Mouse (Mus musculus) midbrain, embryonic 12.5 days (tissue): ENCODE measurements around the gene Paip2b. TPM values are rescaled to one million over a fixed set of nuclear protein-coding genes. Genes with fewer than 3 reads are reported as not detected.
A peak's percentile ranks its signal among the peaks of the same experiment; 100 is the strongest.
"Not testable (repeated sequence)": the region's sequence is repeated elsewhere in the genome, so short reads cannot be mapped to it uniquely, and the experiment has no call there.

Source experiments
- ATAC-seq: fragments of 200-750 bp; cut with Nextera tagmentation; 2 replicates; pipeline ENCODE4 v1.8.0; 2017; ENCODE audit warnings: low read depth, moderate TSS enrichment, moderate library complexity; ENCODE audit not compliant: low FRiP score
- H3K27ac ChIP-seq: fragments of 300-500 bp; sonication (generic); replicated peaks from 2 replicates; pipeline ENCODE4 v1.5.1; 2016; ENCODE audit warnings: mild to moderate bottlenecking
- H3K27me3 ChIP-seq: fragments of 300-500 bp; sonication (generic); 2 replicates; pipeline ENCODE4 v1.6.1; 2016; ENCODE audit warnings: mild to moderate bottlenecking
- H3K36me3 ChIP-seq: fragments of 300-500 bp; sonication (generic); 2 replicates; pipeline ENCODE4 v1.6.1; 2016
- H3K4me1 ChIP-seq: fragments of 300-500 bp; sonication (generic); 2 replicates; pipeline ENCODE4 v1.6.1; 2016
- H3K4me2 ChIP-seq: fragments of 300-500 bp; sonication (generic); replicated peaks from 2 replicates; pipeline ENCODE4 v1.6.1; 2016; ENCODE audit warnings: mild to moderate bottlenecking, moderate library complexity
- H3K4me3 ChIP-seq: fragments of 300-500 bp; sonication (generic); 2 replicates; pipeline ENCODE4 v1.5.1; 2016; ENCODE audit warnings: mild to moderate bottlenecking
- H3K9ac ChIP-seq: fragments of 300-500 bp; sonication (generic); replicated peaks from 2 replicates; pipeline ENCODE4 v1.6.1; 2016; ENCODE audit warnings: mild to moderate bottlenecking, moderate library complexity
- H3K9me3 ChIP-seq: fragments of 300-500 bp; sonication (generic); 2 replicates; pipeline ENCODE4 v1.6.1; 2016; ENCODE audit warnings: mild to moderate bottlenecking
- WGBS: fragments of 180-500 bp; shearing (Covaris S2); methylation state at CpG from one replicate; pipeline ENCODE4 v1.1.7; 2016; 5-methylcytosine and 5-hydroxymethylcytosine counted together
- polyA plus RNA-seq: library from polyadenylated mRNA; unstranded; fragments of >200 nt; fragmentation: Nextera tagmentation; extraction: Ambion mirVana; gene quantifications from 2 replicates; pipeline ENCODE4 v1.2.1, GENCODE M21; 2016

Paip2b gene
- polyA plus RNA-seq, 1 experiment from 2014 or later: 21.8 TPM

DNA sequence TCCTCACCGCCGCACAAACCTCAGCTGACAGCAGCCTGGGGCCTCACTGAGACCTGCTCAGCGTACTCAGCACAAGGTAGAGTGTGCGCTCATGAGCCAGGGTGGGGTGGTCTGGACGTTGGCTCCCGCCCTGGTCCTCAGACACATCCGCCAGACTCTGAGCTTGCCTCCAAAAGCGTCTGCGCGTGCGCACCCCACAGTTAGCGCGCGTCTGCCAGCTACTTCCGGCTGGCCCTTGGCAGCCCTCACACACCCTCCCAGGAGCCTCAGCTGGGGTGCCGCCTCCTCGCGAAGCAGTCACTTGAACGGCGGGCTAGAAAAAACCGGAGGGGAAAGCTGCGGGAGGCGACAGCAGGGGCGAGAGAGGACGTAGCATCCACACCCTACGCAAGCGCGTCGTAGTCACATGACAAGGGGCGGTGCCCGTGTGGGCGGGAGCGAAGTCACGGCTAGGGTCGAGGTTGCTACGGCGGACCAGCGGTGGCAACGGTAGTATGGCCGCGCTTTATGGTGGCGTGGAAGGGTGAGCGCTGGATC, 36.7 kb downstream of the Paip2b start, which contains the start of gene Nagk:
Gene Nagk (plus strand): TSS at position 223 of the 537 bp plus-strand sequence.
- Histone ChIP-seq H3K4me1 (peaks cover 6% of the 10 kb centered on the region), H3K4me3 (peak within 1 kb of the TSS; percentile 79), H3K9me3 (no peaks in the 10 kb centered on the region), H3K4me2 (peak within 1 kb of the TSS; percentile 90), H3K36me3 (no peaks in the 10 kb centered on the region), H3K27me3 (no peaks in the 10 kb centered on the region), H3K9ac (peak within 1 kb of the TSS; percentile 83), H3K27ac (peak within 1 kb of the TSS; percentile 96)
- ATAC-seq: peak; percentile 95
- WGBS: 0% methylated on average over 43 of the region's 43 CpGs

DNA sequence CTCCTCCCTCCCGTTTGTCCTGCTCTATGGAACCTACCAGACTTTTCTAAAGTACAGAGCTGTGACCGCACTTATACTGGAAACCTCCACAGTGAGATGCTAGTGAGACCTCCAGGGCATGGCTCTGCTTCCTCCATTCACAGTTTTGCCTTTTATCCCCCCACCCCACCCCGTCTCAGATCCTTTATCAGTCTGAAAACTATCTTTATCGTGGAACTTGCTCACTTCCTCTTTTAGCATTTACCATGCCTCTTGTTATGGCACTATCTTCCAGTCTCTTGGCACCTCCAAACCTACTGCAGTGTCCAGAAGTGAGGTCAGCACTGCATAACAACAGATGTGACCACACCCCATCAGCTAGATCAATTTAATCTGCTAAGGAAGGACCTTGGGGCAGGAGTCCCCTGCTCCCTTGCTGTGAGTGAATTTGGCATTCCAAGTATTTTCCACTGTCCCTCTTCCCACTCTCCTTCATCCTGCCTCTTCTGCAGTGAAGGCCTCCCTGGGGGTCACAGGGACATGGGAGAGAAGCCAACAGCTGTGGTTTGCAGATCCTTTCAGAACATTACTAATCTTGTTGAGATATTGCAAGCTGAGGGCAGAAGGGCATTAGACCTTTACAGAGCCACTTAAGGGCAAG, 40.2 kb downstream of the Paip2b start:
- Histone ChIP-seq H3K4me1 (peaks cover 8% of the 10 kb centered on the region), H3K36me3 (no peaks in the 10 kb centered on the region), H3K27me3 (no peaks in the 10 kb centered on the region), H3K9me3 (no peaks in the 10 kb centered on the region), H3K4me3 (no peak overlapping the region), H3K4me2 (no peak overlapping the region), H3K9ac (no peak overlapping the region), H3K27ac (no peak overlapping the region)
- WGBS: 83% methylated on average over 4 of the region's 4 CpGs
- ATAC-seq: no peak

DNA sequence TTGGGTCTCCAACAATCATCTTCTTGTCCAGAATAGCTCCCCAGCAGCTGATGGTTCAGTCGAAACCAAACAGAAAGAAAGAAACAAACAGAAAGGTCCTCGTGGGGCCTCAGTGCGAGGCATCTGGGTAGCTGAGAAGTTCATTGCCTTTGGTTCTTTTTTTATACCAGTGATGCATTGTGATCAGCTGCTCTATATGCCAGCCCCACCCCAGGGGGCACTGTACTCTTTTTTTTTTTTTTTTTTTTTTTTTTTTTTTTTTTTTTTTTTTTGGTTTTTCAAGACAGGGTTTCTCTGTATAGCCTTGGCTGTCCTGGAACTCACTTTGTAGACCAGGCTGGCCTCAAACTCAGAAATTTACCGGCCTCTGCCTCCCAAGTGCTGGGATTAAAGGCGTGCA, 41.0 kb downstream of the Paip2b start:
- WGBS: 83% methylated on average over 5 of the region's 5 CpGs
- ATAC-seq: not testable (repeated sequence)

DNA sequence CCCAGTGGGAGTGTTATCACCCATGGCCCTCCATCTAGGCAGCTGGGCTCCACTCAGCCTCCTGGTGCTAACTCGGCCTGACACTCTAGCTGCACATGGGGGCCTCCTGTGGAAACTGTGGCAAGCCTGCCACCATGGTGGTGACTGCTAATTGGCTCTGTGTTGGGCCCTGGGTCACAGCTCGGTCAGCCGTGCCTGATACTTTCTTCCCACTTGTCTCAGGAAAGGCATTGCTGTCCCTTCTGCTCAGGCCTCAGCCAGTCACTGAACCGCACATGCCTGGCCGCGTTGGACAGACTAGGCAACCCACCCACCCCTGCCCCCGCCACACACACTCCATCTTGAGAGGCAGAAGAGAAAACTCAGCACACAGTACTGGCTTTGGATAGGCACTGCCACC, 43.0 kb downstream of the Paip2b start:
- Histone ChIP-seq H3K4me1 (0 out of 2 replicates have a peak, but pooled peaks cover 2% of the 10 kb centered on the region), H3K4me3 (no peak overlapping the region), H3K27ac (no peak overlapping the region), H3K36me3 (no peaks in the 10 kb centered on the region), H3K9ac (no peak overlapping the region), H3K9me3 (no peaks in the 10 kb centered on the region), H3K4me2 (no peak overlapping the region), H3K27me3 (peaks cover 6% of the 10 kb centered on the region; the same call in 1 of the 2 replicates)
- WGBS: 56% methylated on average over 7 of the region's 7 CpGs
- ATAC-seq: no peak

More for the DNA sequence above, 41.0 kb downstream of the Paip2b start:
- not testable (repeated sequence) for H3K27me3 ChIP-seq, H3K4me1 ChIP-seq, H3K4me3 ChIP-seq, H3K27ac ChIP-seq, H3K4me2 ChIP-seq, H3K9ac ChIP-seq, H3K36me3 ChIP-seq, H3K9me3 ChIP-seq

DNA sequence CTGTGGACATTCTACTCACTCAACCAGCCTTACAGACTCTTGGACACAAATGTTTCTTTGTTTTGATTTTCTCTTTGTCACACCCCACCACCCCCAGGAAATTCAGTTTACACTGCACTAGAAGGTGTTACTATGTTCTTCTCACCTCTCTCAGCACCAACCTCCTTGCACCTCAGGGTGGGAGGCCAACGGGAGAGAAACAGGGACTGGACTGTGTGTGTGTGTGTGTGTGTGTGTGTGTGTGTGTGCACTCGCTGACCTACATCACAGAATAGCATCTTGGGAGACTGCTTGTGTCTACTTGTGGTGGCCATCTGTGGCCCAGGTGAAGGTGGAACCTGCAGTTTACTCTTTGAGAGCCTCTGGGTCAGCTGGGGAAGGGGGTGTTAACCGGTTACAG, 45.1 kb downstream of the Paip2b start:
- Histone ChIP-seq H3K27me3 (peaks cover 6% of the 10 kb centered on the region; the same call in 1 of the 2 replicates), H3K9me3 (no peaks in the 10 kb centered on the region), H3K9ac (no peak overlapping the region), H3K36me3 (no peaks in the 10 kb centered on the region), H3K4me1 (0 out of 2 replicates have a peak, but pooled peaks cover 2% of the 10 kb centered on the region), H3K4me3 (no peak overlapping the region), H3K27ac (no peak overlapping the region), H3K4me2 (no peak overlapping the region)
- ATAC-seq: no peak
- 84% methylated on average over 3 of the region's 3 CpGs for WGBS

DNA sequence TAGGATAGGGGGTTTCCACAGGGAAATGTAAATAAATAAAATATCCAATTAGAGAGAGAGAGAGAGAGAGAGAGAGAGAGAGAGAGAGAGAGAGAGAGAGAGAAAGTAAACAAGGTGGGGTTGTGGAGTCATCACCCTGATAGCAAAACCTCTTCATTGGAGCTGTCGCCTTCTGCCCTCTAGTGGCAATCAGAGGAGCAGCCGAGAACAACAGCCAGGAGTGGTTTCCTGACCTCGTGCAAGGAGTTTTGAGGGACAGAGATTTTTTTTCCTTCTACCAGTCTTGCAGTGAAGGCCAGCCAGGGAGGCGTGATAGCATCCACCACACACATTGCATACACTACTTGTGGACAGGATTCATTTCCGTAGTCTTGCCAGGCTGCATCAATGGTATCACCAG, 52.5 kb downstream of the Paip2b start:
- Histone ChIP-seq H3K36me3 (no peaks in the 10 kb centered on the region), H3K27me3 (no peaks in the 10 kb centered on the region), H3K4me1 (peaks cover 15% of the 10 kb centered on the region), H3K9ac (no peak overlapping the region), H3K4me3 (no peak overlapping the region), H3K4me2 (no peak overlapping the region), H3K9me3 (no peaks in the 10 kb centered on the region), H3K27ac (no peak overlapping the region)
- no peak for ATAC-seq
- 12% methylated on average over 5 of the region's 5 CpGs for WGBS

DNA sequence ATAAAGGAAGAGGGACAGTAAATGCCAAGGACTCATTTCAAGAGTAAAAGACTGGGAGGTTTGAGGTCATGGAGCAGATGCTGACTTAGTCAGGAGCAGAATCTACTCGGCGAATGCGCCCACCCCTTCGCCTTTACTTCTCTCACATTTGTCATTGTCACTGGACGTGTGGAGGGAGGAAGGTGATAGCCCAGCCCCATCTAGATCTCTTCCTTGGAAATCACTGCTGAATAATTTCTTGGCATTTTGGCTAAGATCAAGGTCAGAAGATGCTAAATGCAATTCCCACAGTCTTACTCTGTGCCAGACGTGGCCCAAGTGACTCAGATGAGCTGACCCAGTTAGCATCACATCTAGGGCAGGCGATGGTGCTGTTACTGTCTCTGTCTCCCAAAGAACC, 53.2 kb downstream of the Paip2b start:
- H3K27ac ChIP-seq: no peak overlapping the region
- 89% methylated on average over 7 of the region's 7 CpGs for WGBS
- H3K4me2 ChIP-seq: no peak overlapping the region
- no peak for ATAC-seq
- no peak overlapping the region for H3K4me3 ChIP-seq
- H3K9me3 ChIP-seq: no peaks in the 10 kb centered on the region
- H3K4me1 ChIP-seq: peaks cover 19% of the 10 kb centered on the region
- H3K27me3 ChIP-seq: no peaks in the 10 kb centered on the region
- H3K9ac ChIP-seq: no peak overlapping the region
- peaks cover 2% of the 10 kb centered on the region; the same call in 1 of the 2 replicates for H3K36me3 ChIP-seq

DNA sequence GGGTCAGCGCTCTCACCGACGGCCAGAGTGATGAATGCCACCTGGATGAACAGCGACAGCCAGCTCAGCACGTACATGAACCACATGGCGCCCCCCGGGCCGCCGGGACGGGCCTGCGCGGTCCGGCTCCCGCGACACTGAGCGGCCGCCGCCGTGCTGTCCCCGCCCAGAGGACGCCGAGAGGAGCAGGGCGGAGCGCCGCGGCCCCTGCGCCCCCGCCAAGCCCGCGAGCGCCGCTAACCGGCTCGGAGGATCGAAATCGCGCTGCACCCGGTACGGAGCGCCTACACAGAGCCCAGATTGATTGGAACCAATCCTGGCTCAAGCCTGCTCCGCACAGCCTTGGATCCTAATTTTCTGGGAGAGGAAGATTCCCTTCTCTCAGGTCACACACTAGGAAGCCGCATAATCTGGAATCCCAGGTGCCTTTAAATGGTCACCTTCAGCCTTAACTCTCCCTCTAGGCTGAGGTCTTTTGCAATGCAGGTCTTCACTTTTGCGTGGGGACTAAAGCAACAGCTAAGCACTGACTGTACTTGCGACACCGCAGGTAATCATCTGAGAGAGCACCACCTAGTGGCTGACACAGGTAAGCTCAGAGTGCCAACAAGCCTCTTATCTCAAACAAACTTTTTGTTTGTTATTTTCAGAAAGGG, 55.8 kb downstream of the Paip2b start, which contains the start of gene Tex261:
Gene Tex261 (minus strand): TSS at position 176 of the 656 bp plus-strand sequence.
- Histone ChIP-seq H3K4me2 (peak within 1 kb of the TSS; percentile 82), H3K4me3 (peak within 1 kb of the TSS; percentile 87), H3K9ac (peak within 1 kb of the TSS; percentile 94), H3K4me1 (peaks cover 22% of the 10 kb centered on the region), H3K27ac (peak within 1 kb of the TSS; percentile 78), H3K36me3 (peaks cover 23% of the 10 kb centered on the region), H3K9me3 (no peaks in the 10 kb centered on the region), H3K27me3 (no peaks in the 10 kb centered on the region)
- ATAC-seq: peak; percentile 96
- WGBS: under 1% methylated on average over 38 of the region's 45 CpGs

DNA sequence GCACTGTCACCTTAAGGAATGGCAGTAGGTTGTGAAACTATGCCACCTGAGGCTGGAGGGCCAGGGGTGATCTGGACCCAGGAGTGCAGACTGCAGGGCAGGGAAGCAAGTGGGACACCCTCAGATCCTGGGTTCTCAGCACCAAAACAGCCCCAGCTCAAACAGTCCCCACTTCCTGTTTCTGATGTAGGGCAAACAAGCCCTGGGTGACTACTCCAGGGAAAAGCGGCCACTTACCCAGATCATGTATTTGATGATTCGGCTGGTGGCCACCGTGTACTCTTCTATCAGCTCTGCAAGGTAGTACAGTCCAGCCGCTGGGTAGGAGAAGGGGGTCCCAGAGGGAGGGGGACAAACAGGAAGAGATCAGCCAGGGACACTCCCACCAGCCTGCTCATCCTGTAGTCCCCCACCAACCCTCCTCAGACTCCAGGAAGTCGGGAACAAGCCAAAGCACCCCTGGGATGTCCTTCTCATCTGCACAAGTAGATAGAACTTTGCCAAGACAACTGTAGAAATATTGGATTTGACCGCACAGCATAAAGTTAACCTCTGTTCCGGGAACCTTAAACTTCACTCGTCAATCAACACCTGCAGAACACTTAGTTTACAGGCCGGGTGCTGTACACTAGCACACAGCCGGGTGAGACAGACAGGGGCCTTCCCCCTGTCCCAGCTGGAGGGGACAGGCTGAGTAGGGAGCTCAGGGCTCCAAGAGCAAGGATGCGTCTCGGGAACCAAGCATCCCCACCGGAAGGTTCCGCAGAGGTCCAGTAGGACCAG, 56.6 kb downstream of the Paip2b start:
- 6% methylated on average over 14 of the region's 14 CpGs for WGBS
- Histone ChIP-seq H3K36me3 (peaks cover 29% of the 10 kb centered on the region), H3K4me3 (peak overlapping the region; percentile 87), H3K4me2 (peak overlapping the region; percentile 82), H3K4me1 (peaks cover 22% of the 10 kb centered on the region), H3K27ac (peak overlapping the region; percentile 78), H3K9ac (peak overlapping the region; percentile 94), H3K9me3 (no peaks in the 10 kb centered on the region), H3K27me3 (no peaks in the 10 kb centered on the region)
- no peak; the same call in 1 of the 2 replicates for ATAC-seq

DNA sequence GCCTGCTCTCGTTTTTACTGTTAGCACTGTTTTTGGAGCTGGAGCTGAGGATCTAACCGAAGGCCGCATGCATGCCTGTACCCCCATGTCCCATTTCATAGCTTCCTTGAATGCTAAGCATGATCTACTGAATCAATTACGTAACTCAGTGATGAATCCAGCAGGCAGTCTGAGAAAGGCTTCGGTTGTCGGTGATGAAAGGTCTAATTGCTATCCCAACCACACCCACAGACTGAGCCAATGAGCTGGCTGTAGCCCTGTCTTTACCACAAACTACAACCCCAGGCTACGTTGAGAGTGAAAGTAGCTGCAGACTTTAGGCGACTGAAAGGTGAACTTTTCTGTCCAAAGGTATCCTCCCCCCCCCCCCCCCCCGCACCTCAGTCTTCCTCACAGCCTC, 57.4 kb downstream of the Paip2b start:
- H3K4me3 ChIP-seq: no peak overlapping the region; the same call in 1 of the 2 replicates
- no peak overlapping the region for H3K27ac ChIP-seq
- ATAC-seq: no peak
- H3K9me3 ChIP-seq: no peaks in the 10 kb centered on the region
- H3K27me3 ChIP-seq: no peaks in the 10 kb centered on the region
- peak overlapping the region; percentile 82 for H3K4me2 ChIP-seq
- H3K4me1 ChIP-seq: peaks cover 22% of the 10 kb centered on the region
- H3K9ac ChIP-seq: no peak overlapping the region
- WGBS: 74% methylated on average over 9 of the region's 9 CpGs
- H3K36me3 ChIP-seq: peaks cover 35% of the 10 kb centered on the region

DNA sequence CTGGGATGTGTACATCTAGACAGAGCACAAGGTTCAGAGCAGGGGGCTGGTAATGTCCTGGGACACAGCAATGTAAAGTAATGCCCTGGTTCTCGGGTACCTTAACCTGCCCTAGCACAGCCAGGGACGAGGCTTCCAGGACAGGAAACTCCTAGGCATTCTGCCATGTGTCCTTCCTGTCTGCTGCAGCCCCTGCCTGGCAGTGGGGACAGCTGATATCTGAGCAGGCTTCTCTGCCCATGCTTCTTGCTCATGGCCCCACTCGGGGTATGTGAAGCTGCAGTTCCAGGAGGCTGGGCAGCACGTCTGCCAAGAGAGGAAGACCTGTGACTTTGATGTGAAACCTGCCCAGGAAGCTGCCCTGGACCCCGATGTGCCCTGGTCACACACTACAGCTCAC, 63.1 kb downstream of the Paip2b start:
- ATAC-seq: no peak
- peaks cover 3% of the 10 kb centered on the region; the same call in 1 of the 2 replicates for H3K4me1 ChIP-seq
- no peak overlapping the region for H3K27ac ChIP-seq
- no peak overlapping the region for H3K9ac ChIP-seq
- H3K4me2 ChIP-seq: no peak overlapping the region
- H3K27me3 ChIP-seq: peaks cover 17% of the 10 kb centered on the region
- no peaks in the 10 kb centered on the region for H3K9me3 ChIP-seq
- H3K36me3 ChIP-seq: peaks cover 46% of the 10 kb centered on the region
- H3K4me3 ChIP-seq: no peak overlapping the region
- WGBS: 86% methylated on average over 5 of the region's 5 CpGs
